Mouse (Mus musculus): ENCODE data around the gene Dpep3.

Dpep3 gene

DNA sequence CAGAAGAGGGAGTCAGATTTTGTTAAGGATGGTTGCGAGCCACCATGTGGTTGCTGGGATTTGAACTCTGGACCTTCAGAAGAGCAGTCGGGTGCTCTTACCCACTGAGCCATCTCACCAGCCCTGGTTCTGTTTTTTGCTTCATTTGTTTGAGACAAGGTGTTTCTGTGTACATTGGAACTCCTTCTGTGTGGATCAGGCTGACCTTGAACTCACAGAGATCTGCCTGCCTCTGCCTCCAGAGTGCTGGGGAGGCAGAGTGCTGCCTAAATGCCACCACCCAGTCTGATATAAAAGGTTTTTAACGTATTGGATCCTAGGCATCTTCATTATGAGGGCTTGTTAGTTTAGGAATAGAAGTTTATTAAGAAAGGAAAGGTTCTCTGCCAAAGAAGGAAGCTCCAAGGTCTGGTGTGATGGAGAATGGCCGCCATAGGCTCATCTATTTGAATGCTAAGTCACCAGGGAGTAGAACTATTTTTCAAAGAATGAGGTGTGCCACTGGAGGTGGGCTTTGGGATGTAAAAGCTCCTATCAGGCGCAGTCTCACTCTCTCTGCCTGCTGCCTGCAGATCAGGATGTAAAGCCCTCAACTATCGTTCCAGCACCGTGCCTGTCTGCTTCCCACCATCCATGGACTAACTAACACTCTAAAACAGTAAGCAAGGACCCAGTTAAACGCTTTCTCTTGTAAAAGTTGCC is 8.1 kb downstream of the Dpep3 start:
- DNase-seq: no peak

DNA sequence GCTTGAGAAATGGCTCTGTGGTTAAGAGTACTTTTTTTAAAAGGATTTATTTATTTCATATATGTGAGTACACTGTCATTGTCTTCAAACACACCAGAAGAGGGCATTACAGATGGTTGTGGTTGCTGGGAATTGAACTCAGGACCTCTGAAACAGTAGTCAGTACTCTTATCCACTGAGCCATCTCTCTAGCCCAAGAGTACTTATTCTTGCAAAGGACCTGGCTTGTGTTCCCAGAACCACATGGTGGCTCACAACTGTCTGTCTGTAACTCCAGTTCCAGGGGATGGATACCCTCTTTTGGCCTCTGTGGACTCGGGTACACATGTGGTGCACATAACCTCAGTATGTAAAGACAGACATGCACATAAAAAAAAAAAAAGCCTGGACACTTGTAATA is 9.9 kb downstream of the Dpep3 start:
- no peak for DNase-seq

DNA sequence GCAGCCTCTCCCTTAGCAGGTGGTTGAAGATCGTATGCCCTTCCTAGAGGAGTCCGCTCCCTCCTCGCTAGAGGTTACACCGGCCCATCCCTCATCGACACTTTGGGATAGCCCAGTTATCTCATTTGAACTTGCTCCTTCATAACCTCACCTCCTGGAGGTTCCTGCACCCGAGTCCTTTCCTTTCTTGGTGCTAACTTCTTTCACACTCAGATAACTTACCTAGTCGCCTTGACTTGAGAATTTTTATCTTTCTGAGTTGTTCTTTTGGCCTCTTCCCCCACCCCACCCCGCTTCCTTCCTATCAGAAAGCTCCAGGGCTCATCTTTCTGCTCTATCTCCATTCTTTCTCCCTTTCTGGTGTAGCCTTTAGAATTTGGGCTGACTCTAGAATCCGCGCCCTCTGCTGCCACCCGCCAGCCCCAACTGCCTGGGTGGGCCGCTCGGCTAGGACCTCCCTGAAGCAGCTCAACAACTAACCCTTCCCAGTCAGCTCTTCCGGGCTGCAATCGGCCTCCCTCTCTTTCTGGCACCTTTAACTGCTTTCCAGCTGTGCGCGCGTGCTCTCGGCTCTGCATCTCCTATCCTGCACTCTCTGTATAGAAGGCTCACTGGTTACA is 12.4 kb downstream of the Dpep3 start:
- no peak for DNase-seq

DNA sequence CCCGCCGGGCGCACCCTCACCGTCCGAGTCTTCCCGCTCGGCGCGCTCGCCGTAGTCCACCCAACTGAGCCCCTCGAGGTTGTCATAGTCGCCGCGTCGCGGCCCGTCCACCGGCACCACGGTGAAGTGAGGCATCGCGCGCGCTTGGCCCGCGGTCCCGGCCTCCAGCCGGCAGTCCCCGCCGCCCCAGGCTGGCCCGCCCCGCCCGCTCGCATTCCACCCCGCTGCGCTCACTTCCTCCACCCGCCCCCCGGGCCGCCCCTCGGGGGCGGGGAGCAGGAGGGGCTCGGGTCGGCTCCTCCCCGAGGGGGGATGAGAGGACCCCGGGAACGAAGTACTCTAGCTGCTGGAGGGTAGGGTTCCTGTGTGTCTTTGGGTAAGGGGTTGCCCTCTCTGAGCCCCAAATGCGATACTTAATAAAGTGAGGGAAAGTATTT is 13.3 kb downstream of the Dpep3 start, which contains the start of gene Slc12a4:
Gene Slc12a4 (minus strand): TSS at position 193 of the 437 bp plus-strand sequence.
- peak; percentile 89 for DNase-seq

DNA sequence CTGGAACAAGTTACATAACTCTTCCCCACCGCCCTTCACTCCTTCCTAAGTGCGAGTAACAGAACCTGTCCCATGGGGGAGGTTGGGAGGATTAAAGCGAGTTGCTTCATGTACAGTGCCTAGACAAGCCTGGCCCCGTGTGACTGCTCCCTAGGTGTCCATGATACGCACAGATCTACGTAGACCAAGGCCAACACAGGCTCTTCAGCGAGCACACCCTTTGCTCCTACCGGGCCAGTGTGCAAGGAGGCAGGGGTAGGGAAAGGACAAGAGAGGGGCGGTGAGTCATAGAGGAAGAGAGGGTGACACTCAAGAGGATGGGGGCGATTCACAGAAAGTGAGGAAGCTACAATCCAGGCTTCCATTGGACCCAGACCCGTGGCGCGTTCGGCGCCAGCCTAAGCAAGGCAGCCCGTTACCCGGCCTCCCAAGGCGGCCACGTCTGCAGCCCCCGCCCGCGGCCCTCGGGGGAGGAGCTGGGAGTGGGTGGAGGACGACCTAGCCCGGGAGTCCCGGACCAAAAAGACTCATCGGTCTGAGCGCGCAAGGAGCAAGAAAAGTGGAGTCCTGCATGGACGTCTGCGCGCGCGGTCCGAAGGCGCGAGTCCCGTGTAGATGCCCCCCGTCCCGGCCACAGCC is 13.8 kb downstream of the Dpep3 start:
- peak; percentile 64 for DNase-seq

DNA sequence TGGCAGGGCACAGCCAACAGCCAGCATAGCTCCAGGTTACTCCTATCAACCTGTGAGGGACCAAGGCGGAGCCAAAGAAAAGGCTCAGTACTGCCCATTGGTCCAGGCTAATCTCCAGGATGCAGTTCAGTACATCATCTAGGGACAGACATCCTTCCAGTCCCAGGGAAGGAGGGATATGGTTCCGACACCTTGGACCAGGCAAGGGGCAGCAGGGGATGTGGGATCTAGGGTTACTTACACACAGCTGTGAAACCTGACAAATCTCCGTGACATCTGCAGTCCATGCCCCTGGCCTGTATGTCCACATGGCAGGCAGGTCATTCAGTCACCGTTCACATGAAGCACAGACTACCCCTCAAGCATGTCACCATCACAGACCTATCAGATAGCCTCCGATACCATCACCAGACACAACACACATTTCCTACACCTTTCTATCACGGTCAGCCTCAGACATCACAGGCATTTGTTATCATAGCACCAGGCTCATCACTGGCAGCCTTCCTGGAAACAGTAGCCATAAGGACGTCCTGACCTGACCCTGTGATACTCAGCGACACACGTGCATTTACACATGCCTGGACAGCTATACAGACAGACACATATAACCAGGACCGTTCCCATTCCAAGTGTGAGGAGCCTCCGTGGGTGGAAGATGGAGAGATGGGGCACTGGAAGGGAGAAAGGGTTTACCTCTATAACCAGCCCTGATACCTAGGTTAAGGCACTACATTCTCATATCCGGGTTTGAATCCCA is 14.5 kb downstream of the Dpep3 start:
- DNase-seq: no peak

DNA sequence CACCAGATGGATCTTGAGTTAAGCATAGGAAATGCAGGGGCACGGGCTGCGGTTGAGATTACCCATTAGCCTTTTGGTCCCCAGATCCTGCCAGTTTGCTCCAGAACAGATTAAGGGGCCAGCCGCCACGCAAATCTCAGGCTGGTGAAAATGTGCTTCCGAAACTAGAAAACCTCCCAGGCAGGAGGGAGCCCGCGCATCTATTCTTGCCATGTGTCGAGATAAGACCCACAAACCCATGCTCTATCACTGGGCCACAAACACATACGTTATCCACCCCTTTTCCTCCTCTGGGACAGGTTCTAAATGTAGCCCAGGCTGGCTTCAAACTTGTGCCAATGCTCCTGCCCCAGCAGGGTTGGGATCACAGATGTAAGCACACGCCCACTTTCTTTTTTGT is 17.7 kb downstream of the Dpep3 start:
- no peak for DNase-seq

DNA sequence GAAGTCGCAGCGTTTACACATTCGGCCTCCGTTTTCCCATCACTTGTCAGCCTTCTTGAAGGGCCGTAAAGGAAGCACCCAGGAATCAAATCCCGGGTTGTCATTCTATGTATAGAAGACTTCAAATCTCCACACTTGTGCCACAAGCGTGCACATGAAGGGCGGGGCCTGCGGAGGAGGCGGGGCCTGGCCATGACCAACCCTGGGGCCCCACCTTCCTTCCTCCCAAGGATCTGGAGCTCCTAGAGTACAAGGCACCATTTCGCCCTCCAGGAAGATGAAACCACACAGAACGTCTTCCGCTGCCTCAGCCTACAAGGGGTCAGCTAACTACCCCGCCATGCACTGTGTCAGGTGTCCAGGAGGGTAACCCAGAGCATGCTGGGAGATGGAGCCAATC is 18.1 kb downstream of the Dpep3 start:
- DNase-seq: no peak

DNA sequence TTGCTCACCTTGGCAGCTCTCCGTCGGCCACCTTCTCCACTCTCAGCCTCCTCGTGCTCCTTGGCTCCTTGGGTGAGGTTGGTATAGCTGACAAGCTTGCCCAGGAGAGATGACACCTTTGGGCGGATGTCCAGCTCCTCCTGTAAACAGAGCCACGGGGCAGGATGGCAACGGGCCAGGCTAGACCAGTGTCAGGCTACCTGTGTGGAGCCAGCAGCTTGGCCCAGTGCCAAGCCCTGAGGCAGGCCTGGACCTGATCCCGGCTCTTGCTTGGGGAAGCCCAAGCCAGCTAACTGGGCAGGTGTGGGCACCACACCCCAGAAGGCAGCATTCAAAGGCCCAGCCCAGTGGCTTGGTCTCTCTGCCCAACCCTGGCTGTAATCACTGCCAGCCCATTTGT is 19.9 kb downstream of the Dpep3 start:
- DNase-seq: peak; percentile 90

DNA sequence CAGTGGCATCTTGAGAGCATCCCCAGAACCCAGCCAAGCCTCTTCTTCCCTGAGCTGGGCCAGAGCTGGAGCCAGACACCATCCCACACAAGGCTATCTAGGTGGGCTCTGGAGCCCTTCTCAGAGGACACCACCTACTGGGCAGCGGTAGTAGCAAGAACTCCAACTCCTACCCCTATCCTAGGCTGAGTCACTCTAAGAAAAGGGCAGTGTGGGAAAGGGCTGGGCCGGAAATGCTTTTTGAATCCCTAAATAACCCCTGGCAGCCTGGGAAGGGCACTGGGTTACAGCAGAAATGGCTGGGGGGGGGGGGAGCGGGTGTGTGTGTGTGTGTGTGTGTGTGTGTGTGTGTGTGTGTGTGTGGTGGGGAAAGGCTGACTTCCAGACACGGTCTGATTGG is 21.4 kb downstream of the Dpep3 start:
- peak; percentile 81 for DNase-seq

DNA sequence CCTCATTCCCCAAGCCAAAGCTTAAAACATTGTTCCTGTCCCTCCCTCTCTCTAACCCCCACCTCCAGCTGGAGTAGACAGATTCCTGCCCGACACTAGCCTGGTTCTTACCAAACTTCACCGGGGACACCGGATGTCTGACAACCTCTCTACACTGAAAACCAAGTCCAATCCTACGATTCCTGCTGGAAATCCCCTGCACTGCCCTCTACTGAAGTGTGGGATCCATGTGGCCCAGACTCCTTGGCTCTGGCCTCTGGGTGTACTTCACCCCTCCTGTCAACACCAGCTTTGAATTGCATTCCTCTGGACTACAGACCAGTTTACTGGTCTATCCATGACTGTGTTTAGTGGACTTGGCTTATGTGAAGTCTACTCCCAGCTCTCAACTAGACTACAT is 22.7 kb downstream of the Dpep3 start:
- DNase-seq: no peak

DNA sequence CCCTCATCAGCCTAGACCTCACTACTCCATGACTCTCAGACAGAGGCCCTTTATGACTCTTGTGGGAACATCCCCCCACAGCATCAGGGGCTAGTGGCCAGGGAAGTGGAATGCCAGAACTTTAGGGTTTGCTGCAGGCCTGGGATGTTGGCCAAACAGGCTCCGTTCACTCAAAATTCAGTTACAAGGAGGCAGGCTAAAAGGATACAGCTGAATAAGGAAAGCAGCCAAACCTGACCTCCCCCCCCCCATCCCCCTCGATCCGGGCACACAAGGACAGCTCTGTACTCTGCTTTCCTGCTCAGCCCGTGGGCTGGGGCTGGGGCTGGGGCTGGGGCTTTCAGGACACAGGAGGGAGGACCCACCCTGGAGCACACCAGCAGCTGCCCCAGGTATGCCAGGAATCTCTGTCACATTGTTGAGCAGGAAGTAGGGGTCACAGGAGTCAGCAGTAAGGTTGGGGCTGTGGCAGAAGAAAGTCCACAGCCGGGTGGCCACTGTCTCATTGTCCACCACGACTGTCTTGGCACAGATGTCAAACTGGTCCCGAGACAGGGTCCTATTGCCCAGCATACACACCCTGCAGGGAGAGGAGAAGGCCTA is 28.1 kb downstream of the Dpep3 start:
- DNase-seq: peak; percentile 72

DNA sequence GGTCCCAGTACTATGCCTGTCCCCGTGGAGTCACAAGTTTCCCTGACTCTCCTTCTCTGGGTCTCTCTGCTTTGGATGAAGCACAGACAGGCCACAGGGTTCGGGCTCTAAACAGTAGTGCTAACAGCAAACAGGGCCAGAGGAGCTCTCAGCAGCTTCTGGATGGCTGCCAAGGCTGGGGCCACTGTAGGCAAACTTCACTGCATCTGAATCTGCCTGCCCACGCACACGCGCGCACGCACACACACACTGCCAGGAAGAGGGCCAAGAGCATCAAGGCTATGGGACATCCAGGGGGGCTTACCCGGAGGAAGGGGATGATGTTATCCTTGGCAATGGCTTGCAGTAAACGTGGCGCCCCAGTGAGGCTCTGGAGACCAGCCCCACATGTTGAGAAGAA is 29.9 kb downstream of the Dpep3 start:
- DNase-seq: peak; percentile 72

DNA sequence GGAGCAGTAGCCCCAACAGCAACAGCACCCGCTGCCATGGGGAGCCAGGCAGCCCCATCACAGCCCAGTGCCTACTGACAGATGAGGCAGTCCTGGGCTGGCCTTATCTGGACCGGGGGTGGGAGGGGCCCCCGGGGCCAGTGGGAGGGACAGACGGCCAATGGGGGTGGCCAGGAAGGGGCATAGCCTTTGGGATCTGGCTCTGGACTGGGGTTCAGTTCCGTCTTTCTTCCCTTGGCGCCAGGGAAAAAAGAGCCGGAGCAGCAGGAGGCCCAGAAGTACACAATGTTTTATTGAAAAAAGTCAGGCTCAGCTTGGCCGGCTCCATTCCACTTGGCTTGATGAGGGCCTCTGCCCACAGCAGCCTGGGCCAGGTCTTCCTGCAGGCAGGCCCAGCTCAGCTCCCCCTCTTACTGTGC is 35.9 kb downstream of the Dpep3 start, which contains the start of gene Lcat:
Gene Lcat (minus strand): TSS at position 62 of the 419 bp plus-strand sequence.
- no peak for DNase-seq

DNA sequence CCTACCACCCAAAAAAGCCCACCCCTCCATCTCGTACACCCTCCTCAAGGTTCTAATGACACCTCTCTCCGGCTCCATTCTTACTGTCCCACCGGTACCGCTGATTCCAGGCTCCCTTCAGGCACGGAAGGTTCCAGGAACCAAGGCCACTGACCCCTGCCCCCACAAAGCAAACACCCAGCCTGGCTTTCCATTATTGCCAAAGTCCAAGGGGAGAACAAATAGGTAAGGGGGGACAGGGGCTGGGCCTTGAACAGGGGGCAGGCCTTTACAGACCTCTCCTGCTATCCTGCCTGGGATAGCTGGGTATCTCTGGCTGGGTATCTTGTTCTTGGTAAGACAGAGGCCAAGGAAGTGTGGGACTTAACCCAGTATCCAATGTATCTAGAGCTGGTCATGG is 36.7 kb downstream of the Dpep3 start:
- no peak for DNase-seq

DNA sequence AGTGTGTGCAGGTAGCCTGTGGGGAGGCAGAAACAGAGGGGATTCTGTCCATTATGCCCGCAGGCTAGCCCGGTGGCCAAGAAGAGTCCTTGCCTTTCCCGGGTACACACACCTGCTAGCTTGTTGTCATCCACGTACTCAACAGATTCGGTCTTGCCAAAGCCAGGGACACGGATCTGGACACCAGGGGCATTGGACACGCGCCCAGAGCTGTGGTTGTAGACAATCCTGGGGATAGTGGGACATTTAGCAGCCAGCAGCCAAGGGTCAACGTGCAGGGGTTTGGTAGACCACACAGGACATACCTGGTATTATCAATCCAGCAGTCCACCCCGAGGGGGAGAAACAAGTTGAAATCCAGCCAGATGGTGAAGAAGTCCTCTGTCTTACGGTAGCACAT is 37.2 kb downstream of the Dpep3 start:
- DNase-seq: no peak

DNA sequence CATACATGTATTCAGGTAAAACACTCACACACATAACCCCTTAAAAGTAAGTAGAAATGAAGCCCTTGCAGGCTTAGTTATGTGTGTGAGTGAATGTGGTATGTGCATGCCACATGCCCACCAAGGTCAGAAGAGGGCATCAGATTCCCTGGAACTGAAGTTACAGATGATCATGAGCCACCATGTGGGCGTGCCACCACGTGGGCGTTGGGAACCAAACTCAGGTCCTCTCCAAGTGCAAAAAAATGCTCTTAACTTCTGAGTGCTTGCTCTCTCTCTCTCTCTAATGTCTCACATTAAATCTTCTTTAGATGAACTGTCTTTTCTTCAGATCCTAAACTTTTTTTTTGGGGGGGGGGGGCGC is 40.9 kb downstream of the Dpep3 start, which contains the start of gene Psmb10:
Gene Psmb10 (minus strand): TSS at position 139 of the 364 bp plus-strand sequence.
- peak; percentile 45 for DNase-seq

DNA sequence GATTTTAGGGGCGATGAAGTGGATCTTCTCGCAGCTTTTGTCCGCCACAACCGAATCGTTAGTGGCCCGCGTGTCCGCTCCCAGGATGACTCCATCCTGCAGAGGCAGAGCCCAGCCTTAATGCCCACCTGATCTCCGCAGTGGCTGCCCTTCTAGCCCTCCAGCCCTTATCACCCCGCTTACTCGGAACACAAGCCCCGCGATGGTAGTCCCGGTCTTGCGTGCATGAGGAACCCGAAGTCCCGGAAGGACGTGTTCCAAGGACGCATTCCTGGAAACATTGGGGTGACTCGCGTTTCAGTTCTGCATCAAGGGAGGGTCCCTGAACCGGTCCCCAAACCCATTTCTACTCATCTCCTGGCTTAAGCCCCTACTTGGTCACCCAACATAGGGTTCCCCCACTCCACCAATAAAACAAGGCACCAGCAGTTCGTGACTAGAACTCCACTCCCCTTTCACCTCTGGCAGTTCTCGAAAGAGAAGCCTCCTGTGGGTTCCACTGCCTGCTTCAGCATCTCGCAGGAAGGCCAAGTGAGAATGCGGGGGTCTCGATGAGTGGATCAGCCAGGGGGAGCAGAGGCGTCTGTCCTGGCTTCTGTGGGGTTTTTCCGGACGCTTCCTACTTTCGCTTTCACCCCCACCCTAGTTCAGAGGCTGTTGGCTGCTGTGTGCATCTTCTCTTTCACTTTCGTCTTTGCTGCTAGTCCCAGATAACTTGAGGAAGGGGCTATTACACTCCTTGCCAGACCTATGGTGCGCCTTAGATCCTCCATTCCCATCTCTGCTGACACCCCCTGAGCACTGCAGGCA is 41.5 kb downstream of the Dpep3 start:
- DNase-seq: peak; percentile 60

DNA sequence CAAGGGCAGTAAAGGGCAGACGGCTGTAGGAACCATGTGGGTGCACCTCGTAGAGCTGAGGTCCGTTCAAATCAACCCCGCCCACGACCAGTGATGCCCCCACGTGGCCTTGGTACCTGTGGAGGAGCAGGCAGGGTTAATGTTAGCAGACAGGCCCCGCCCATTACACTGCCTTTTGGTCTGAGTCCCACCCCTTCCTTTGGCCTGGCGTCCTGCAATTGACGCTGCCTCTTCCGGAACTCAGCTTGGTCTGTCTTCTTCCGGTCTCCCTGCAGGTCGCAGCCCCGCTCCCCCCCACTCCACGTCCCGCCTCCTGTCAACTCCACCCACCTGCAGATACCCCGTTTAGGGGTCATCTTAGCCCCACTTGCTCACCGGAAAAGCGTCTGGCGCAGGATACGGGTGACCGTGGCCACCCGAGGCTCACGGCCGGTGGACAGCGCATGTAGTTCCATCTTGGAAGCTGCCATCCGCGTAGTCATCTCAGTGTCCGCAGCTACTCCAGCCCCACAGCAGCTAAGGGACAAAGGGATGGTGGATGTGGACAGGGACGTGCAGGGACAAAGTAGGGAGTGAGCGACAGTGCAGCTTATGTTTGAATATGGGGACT is 42.3 kb downstream of the Dpep3 start:
- peak; percentile 94 for DNase-seq

DNA sequence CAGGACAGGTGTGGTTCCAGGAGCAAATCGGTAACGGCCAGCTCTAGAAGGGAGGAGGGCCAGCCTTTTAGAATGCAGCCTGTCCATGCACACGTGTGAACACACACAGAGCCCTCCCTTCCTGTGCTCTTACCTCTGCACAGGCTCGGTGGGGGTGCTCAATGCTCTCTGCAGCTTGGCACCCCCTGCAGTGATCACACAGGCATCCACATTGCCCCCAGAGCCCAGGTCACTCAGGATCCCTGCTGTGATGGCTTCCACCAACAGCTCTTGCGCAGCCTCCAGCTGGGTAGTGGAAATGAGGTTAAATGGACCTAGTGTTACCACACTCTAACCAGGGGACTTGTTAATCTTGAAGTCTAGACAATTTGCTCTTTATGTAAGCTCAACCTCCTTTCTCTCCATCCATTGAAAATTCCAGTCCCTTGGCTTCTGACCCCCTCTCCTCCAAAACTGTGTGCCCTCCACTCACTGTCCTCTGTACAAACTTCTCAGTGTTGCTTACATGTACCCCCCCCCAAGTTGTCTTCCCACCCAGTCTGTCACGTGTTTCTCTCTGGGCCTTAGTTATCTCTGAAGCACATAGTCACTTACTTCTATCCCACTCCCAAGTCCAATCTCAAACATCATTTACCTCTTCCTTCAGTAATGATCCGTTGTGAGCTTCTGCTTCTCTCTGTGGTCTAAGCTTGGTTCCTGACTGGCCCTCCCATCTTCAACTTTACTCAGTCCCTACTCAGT is 43.2 kb downstream of the Dpep3 start:
- DNase-seq: no peak

DNA sequence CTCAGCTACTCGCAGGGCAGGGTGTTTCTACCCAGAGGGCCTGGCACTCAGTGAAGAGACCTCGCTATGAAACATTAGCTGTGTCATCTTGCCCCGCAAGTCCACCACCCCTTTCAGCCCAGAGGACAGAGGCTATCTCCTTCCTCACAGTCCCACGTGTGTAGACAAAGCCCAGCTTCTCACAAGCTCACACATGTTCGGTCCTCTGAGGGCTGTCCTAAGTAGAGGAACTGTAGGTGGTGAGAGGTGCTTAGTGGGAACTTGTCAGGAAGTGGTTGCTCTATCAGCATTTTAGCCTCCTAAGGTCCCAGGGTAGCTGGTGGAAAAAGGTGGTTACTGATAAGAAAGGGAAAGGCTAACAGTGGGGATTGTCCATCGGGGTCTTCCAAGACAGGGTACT is 44.1 kb downstream of the Dpep3 start:
- DNase-seq: no peak
